Mouse (Mus musculus) hindbrain, embryonic 11.5 days (tissue): Measurements from ENCODE around the gene Kif9. TPM values are rescaled to one million over a fixed set of nuclear protein-coding genes. Genes with fewer than 3 reads are reported as not detected.

Source experiments
- ATAC-seq: fragments of 200-750 bp; cut with Nextera tagmentation; 2 replicates; pipeline ENCODE4 v1.8.0; 2017; ENCODE audit warnings: mild to moderate bottlenecking, moderate TSS enrichment, moderate library complexity; ENCODE audit not compliant: low FRiP score
- DNase-seq: peaks from one replicate; pipeline ENCODE4 v3.0.0-alpha.2; 2015; ENCODE audit warnings: low spot score
- H3K27ac ChIP-seq: fragments of 300-500 bp; sonication (generic); 2 replicates; pipeline ENCODE4 v1.5.1; 2014; ENCODE audit warnings: mild to moderate bottlenecking, low read depth, low read length
- H3K27me3 ChIP-seq: fragments of 300-500 bp; sonication (generic); 2 replicates; pipeline ENCODE4 v1.6.1; 2014; ENCODE audit warnings: mild to moderate bottlenecking, low read length, moderate library complexity, mixed read lengths; ENCODE audit not compliant: control insufficient read depth, insufficient read depth
- H3K36me3 ChIP-seq: fragments of 300-500 bp; sonication (generic); 2 replicates; pipeline ENCODE4 v1.6.1; 2014; ENCODE audit warnings: mild to moderate bottlenecking, low read length, moderate library complexity, mixed read lengths; ENCODE audit not compliant: control insufficient read depth, insufficient read depth
- H3K4me1 ChIP-seq: fragments of 300-500 bp; sonication (generic); replicated peaks from 2 replicates; pipeline ENCODE4 v1.6.1; 2014; ENCODE audit warnings: low read length, mixed read lengths; ENCODE audit not compliant: control insufficient read depth, insufficient read depth
- H3K4me2 ChIP-seq: fragments of 300-500 bp; sonication (generic); replicated peaks from 2 replicates; pipeline ENCODE4 v1.6.1; 2014; ENCODE audit warnings: mild to moderate bottlenecking, low read depth, low read length
- H3K4me3 ChIP-seq: fragments of 300-500 bp; sonication (generic); 2 replicates; pipeline ENCODE4 v1.5.1; 2014; ENCODE audit warnings: low read depth, low read length
- H3K9ac ChIP-seq: fragments of 300-500 bp; sonication (generic); 2 replicates; pipeline ENCODE4 v1.6.1; 2014; ENCODE audit warnings: low read depth, low read length
- H3K9me3 ChIP-seq: fragments of 300-500 bp; sonication (generic); 2 replicates; pipeline ENCODE4 v1.6.1; 2016; ENCODE audit warnings: low read length; ENCODE audit not compliant: control insufficient read depth
- WGBS: fragments of 180-500 bp; shearing (Covaris S2); extraction: QIAGEN DNeasy Blood & Tissue Kit; methylation state at CpG from one replicate; pipeline ENCODE4 v1.1.7; 2014; 5-methylcytosine and 5-hydroxymethylcytosine counted together
- polyA plus RNA-seq: library from polyadenylated mRNA; unstranded; fragments of >200 nt; fragmentation: Nextera tagmentation; extraction: Ambion mirVana; gene quantifications from 2 replicates; pipeline ENCODE4 v1.2.1, GENCODE M21; 2014

Kif9 gene
- 3.3 and 3.9 TPM in 2 replicates for polyA plus RNA-seq

- no peaks in the 10 kb centered on the region for H3K27me3 ChIP-seq
- peak within 1 kb of the TSS; percentile 78 for H3K9ac ChIP-seq
- under 1% methylated on average over 53 of the region's 53 CpGs for WGBS
- no peaks in the 10 kb centered on the region for H3K36me3 ChIP-seq
- peaks cover 4% of the 10 kb centered on the region; the same call in 1 of the 2 replicates for H3K4me1 ChIP-seq
- ATAC-seq, result peak; percentile 99
- H3K4me3 ChIP-seq, result peak within 1 kb of the TSS; percentile 62
- H3K4me2 ChIP-seq, result peak within 1 kb of the TSS; percentile 67
- H3K27ac ChIP-seq, result peak within 1 kb of the TSS; percentile 65
- H3K9me3 ChIP-seq, result no peaks in the 10 kb centered on the region
- DNase-seq, result peak; percentile 98
Observed at GRCm38 (mm10) chr9:110476124-110477091, at the start of gene Kif9, which contains the start of gene Klhl18. Gene Kif9 (plus strand): TSS chr9:110476958. Gene Klhl18 (minus strand): TSS chr9:110476694.

GRCm38 (mm10) chr9:110431241-110431640 lies 45.5 kb upstream of the Kif9 start:
- H3K36me3 ChIP-seq, result peaks cover 3% of the 10 kb centered on the region; the same call in 1 of the 2 replicates
- H3K9me3 ChIP-seq, result no peaks in the 10 kb centered on the region
- H3K4me3 ChIP-seq, result no peak overlapping the region
- no peak overlapping the region for H3K9ac ChIP-seq
- no peaks in the 10 kb centered on the region for H3K27me3 ChIP-seq
- ATAC-seq (no peak), DNase-seq (no peak)
- H3K27ac ChIP-seq, result no peak overlapping the region
- WGBS, result 74% methylated on average over 8 of the region's 8 CpGs
- no peak overlapping the region for H3K4me2 ChIP-seq
- no peaks in the 10 kb centered on the region for H3K4me1 ChIP-seq

- Histone ChIP-seq H3K9ac (no peak overlapping the region), H3K4me3 (no peak overlapping the region), H3K27me3 (no peaks in the 10 kb centered on the region), H3K9me3 (no peaks in the 10 kb centered on the region), H3K4me1 (no peaks in the 10 kb centered on the region), H3K4me2 (no peak overlapping the region), H3K27ac (no peak overlapping the region), H3K36me3 (no peaks in the 10 kb centered on the region)
- no peak for DNase-seq
- ATAC-seq, result no peak
- WGBS, result 93% methylated on average over 2 of the region's 2 CpGs
Observed at GRCm38 (mm10) chr9:110433045-110433444, 43.7 kb upstream of the Kif9 start.

GRCm38 (mm10) chr9:110436041-110436440 lies 40.7 kb upstream of the Kif9 start:
- no peaks in the 10 kb centered on the region for H3K4me1 ChIP-seq
- H3K9me3 ChIP-seq, result no peaks in the 10 kb centered on the region
- no peak for DNase-seq
- H3K4me3 ChIP-seq, result no peak overlapping the region
- no peak overlapping the region for H3K4me2 ChIP-seq
- H3K27me3 ChIP-seq, result no peaks in the 10 kb centered on the region
- no peak overlapping the region for H3K9ac ChIP-seq
- 97% methylated on average over 11 of the region's 11 CpGs for WGBS
- no peak overlapping the region for H3K27ac ChIP-seq
- no peak for ATAC-seq
- no peaks in the 10 kb centered on the region for H3K36me3 ChIP-seq

- no peak for ATAC-seq
- H3K27me3 ChIP-seq, result no peaks in the 10 kb centered on the region
- no peaks in the 10 kb centered on the region for H3K36me3 ChIP-seq
- H3K27ac ChIP-seq, result no peak overlapping the region
- WGBS, result 59% methylated on average over 4 of the region's 5 CpGs
- no peak overlapping the region for H3K4me3 ChIP-seq
- H3K4me2 ChIP-seq, result no peak overlapping the region
- H3K9me3 ChIP-seq, result no peaks in the 10 kb centered on the region
- H3K4me1 ChIP-seq, result no peaks in the 10 kb centered on the region
- no peak for DNase-seq
- H3K9ac ChIP-seq, result no peak overlapping the region
Observed at GRCm38 (mm10) chr9:110440049-110440448, 36.7 kb upstream of the Kif9 start.

- Histone ChIP-seq H3K9me3 (no peaks in the 10 kb centered on the region), H3K9ac (no peak overlapping the region), H3K36me3 (no peaks in the 10 kb centered on the region), H3K27me3 (no peaks in the 10 kb centered on the region), H3K4me3 (no peak overlapping the region), H3K27ac (no peak overlapping the region), H3K4me1 (no peaks in the 10 kb centered on the region), H3K4me2 (no peak overlapping the region)
- ATAC-seq (no peak), DNase-seq (no peak)
- 87% methylated on average over 6 of the region's 6 CpGs for WGBS
Observed at GRCm38 (mm10) chr9:110440559-110440958, 36.2 kb upstream of the Kif9 start.

GRCm38 (mm10) chr9:110448356-110448755 lies 28.4 kb upstream of the Kif9 start:
- no peak for ATAC-seq

GRCm38 (mm10) chr9:110448857-110449617 lies 27.7 kb upstream of the Kif9 start:
- H3K27ac ChIP-seq, result no peak overlapping the region
- ATAC-seq (peak; percentile 71), DNase-seq (peak; percentile 91)
- no peaks in the 10 kb centered on the region for H3K9me3 ChIP-seq
- H3K4me2 ChIP-seq, result no peak overlapping the region
- no peaks in the 10 kb centered on the region for H3K4me1 ChIP-seq
- no peak overlapping the region for H3K9ac ChIP-seq
- H3K27me3 ChIP-seq, result no peaks in the 10 kb centered on the region
- WGBS, result 33% methylated on average over 11 of the region's 11 CpGs
- no peak overlapping the region for H3K4me3 ChIP-seq
- no peaks in the 10 kb centered on the region for H3K36me3 ChIP-seq

More at GRCm38 (mm10) chr9:110448356-110448755, 28.4 kb upstream of the Kif9 start:
- DNase-seq, result no peak
- Histone ChIP-seq H3K4me1 (no peaks in the 10 kb centered on the region), H3K4me2 (no peak overlapping the region), H3K9ac (no peak overlapping the region), H3K36me3 (no peaks in the 10 kb centered on the region), H3K4me3 (no peak overlapping the region), H3K9me3 (no peaks in the 10 kb centered on the region), H3K27me3 (no peaks in the 10 kb centered on the region), H3K27ac (no peak overlapping the region)
- 77% methylated on average over 15 of the region's 15 CpGs for WGBS
